Mouse (Mus musculus) heart, adult 11 months (tissue): Measurements from ENCODE around the gene Rps27l.

Source experiments
- DNase-seq: peaks from one replicate; pipeline ENCODE4 v3.0.0; 2022

The Rps27l gene

DNA sequence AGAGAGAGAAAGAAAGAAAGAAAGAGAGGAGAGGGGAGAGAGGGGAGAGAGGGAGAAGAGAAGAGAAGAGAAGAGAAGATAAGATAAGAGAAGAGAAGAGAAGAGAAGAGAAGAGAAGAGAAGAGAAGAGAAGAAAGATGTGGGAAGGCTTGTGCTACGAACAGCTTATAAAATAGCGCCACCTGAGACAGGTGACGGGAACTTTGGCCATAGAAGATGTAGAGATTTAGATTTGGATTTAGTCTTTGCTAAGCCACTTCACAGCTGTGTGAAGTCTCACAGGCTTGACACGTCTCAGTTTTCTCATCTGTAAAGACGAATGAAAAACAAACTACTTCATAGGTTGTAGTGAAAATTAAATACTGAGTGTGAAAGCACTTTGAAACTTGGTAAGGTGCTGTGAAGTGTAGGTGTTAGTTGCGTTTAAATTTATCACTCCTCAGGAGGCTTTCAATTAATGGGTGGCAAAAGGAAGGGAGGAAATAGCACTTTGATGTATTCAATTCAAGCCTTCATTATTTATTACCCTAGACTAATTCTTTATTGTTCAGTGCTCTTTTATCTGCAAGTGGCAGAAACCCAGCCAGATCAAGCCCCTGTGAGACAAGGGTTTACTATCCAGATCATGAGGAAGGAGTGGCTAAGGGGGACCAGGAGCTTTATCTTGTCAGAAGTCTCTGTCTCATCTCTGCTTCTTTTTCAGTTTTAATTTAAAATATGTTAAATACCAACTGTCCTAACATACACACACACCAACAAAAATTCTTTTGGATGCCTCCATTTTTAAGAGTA is 25.2 kb upstream of the Rps27l start:
- DNase-seq, result no peak

DNA sequence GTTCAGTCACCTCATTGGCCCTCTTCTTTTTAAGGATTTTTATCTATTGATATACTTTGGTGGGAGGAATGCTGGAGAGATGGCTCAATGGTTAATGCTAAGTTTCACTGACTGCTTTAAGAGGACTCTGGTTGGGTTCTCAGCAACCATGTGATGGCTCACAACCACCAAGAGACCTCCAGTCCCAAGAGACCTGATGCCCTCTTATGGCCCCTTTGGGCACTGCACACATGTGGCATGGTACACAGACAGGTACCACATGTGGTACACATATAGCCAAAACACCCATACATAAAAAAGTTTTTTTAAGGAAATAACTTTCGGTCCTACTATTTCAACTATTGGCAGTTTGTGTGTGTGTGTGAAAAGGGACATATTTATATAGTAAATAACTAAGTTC is 23.8 kb upstream of the Rps27l start:
- peak; percentile 88 for DNase-seq

DNA sequence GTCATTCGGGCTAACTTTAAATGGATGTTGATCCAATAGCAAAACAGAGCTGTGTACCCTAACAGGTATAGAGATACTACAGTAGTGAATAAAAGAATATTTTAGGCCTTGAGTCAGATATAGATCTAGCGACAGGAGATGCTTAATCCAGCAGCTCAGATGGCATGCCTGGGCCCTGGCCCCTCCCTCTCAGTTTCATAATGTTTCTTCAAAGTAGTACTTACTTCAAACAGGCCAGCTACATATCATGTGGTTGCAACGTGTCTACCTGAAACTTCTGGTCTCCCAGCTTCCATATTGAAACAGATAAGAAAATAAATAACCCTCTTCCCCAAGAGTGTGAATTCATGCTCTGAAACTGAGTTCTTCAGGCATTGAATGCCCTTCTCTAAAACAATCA is 20.0 kb upstream of the Rps27l start:
- DNase-seq, result peak; percentile 27

DNA sequence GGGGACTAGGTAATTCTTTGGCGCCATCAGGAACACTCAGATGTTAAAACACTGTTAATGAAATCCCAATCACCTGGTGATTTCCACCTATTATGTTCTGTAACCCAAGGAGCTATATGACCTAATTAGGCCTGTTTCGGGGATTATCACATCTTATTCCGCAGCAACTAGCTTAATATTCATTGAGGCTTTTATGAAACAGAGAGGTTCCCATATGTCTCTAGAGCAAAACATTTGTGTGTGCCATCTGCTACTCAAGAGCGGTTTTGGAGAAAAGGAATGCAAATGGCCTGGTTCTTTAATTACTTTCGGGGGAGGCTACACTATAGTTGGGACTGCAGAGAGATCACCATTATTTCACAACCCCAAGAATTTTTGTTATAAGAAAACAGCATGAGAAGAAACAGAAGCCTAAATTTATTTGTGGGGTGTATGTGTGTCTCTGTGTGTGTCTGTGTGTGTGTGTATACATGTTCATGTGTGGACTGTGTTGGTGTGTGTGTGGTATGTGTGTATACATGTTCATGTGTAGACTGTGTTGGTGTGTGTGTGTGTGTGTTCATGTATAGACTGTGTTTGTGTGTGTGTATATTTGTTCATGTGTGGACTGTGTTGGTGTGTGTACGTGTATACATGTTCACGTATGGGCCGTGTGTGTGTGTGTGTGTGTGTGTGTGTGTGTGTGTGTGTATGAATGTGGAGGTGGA is 18.0 kb upstream of the Rps27l start:
- peak; percentile 35 for DNase-seq

DNA sequence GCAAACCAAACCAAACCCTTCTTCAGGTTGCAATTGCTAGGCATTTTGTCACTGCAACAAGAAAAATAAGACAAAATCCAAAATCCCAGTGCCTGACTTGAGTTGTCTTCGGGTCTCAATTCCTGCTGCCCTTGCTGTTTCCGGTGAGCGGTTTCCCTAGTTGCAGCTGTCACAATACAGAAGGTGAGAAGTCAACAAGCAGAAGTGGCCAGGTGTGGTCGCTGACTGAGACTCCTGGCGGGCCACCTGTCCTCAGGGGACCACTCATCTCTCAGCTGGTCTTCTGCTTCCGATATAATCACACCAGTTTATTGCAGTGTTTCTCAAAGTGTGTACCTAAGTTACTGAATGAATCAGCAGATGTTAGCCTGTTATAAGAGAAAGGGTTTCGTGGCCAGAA is 15.5 kb upstream of the Rps27l start:
- peak; percentile 53 for DNase-seq

DNA sequence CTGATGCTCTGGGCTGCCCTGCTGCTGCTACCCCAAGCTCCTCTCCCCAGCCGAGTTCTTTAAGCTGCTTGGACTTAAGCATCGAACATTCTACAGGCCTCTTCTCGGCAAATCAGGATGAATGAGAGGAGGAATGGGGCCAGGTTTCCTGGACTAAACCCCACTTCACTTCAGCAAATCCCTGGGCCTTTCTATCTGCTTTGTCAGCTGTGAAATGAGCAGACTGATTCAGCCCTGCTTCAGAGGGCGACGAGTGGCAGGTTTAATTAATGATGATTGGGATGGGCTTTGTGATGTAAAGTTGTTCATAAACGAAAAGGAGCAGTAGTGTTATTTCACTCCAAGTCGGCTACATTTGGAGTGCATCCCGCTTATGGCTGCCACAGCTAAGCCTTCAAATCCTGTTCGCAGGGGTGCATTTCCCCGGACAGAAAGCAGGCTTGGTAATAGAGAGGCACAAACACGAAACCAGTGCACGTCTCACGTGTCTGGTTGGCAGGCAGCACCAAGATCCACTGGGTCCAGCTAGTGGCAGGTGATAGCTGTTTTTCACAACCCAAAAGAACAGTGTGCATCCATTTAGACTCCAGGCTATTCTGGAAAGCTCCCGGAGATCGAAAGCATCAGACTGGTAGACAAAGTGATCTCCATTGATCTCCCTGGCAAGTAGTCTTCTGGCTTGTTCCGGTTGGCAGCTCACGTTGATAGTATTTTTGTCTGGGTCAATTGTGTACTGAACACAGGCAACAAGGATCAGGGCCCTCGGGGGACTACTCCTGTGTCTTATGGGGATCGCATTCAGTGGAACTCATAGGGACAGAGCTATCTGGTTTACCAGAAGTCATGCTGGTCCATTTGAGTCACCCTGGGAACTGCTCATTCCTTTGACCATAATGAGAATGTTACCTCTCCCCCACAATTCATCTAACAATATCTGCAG is 11.7 kb upstream of the Rps27l start:
- peak; percentile 78 for DNase-seq

DNA sequence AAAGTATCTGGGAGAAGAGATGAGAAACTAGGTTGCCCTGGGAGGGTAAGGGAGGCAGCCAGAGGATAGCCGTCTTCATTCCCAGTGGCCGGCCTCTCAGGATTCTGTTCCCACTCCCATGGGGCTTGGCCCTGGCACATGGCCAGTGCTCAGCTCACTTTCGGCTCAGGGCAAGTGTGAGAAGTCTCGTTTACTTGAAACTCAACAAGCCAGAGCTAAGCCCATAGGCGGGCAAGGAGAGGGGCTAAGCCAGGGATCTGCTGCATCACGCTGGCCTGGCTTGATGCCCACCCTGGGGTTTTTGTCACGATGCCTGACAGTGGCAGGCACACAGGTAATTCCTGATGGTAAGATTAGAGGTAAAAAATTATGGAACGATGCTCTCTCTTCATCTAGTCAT is 8.4 kb upstream of the Rps27l start:
- peak; percentile 93 for DNase-seq

DNA sequence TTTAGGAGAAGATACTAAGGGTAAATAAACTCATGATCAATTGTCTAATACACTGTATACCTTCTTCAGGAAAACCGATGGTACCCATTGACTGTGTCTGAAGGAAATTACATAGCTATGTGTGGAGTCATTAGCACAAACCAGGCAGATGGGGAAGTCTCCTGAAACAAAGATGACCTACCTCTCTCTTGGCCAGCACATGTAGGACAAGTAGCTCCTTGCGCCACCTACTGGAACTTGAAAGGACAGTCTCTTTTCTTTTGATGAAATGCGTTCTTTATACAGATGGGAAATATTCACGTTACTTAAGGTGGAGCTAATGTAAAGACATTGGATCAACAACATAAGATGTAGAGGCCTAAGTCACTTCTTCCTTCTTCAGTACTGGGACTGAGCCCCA is 7.0 kb upstream of the Rps27l start:
- peak; percentile 82 for DNase-seq

DNA sequence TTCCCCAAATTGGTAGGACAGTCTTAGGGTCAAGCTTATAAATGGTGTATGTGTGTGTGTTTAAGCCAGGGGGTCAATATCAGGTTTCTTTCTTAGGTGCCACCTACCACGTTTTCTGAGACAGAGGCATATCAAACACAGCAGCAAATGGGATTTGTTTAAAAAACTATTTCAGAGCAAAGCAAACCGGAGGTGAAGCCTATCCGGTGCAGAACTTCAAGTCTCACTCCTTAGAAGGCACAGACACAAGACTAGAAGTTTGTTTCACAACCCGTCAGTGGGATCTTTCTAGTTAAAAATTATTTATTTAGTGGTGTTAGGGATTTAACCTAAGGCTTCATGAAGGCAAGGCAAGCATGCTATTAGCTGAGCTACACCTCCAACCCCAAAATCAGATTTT is 725 bp upstream of the Rps27l start:
- peak; percentile 58 for DNase-seq

DNA sequence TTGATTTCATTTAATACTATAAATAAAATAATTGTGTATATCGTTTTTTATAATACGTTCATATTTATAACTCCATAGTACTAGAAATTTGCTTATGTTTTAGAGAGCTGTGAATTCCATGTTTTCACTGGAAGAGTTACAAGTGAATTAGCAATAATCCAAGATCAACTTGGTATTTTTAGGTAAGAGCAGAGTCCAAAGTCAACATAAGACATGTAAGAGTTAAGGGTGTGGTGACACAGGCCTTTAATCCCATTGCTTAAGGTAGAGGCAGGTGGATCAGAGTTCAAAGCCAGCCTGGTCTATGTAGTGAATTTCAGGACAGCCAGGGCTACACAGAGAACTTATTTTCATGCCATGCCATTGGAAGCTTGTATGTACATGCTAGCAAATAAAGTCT is 2.6 kb downstream of the Rps27l start:
- DNase-seq, result peak; percentile 12

DNA sequence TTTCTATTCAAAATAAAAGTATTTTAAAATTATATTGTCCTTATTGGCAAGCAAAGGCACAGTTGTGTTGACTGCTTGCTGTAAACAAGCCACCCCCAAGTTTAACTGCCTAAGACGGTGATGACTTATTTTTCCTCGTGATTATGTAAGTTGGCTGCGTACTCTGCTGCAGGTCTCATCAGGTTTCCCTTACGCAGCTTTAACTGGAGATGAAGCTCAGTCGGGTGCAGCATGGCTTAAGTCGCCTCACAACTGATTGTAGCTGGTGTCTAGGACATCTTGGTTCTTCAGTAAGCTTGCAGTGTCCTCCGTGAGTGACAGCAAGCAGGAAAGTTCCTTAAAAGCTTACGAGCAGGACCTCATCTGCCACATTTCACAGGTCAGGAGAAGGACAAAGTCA is 6.4 kb downstream of the Rps27l start:
- DNase-seq, result peak; percentile 67

DNA sequence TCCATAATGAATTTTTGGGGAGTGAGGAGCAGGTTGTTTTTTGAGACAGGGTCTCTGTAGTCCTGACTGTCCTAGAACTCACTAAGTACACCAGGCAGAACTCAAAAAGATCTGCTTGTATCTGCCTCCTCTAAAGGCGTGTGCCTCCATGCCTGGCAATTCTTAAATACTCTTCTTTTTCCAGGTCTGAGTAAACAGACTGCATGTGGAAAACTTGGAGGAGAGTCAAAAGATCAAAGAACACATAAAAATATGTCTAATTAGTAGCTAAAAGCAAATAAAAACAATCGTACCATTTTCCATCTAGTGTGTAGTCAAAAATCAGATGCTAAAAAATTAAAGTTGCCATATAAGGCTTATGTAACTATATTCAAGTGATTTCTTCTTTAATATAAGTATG is 7.0 kb downstream of the Rps27l start:
- DNase-seq, result no peak

DNA sequence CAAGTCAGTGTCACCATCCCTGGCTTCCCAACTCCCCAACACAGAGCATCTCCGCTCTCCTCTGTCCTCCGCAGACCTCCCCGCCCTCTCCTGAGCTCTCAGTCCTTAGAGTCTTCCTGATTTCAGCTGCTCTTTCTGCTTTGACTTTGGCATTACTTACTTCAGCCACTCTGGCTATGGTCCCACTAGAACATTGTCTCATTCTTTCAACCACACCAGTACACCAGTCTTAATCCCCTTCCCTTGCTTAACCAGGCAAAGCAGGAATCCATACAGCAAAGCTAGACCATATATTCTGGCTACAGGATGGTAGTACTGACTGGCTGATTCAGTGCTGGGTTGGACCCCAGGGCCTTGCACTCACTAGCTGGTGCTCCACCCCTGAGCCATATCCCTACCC is 11.6 kb downstream of the Rps27l start:
- DNase-seq, result peak; percentile 61

DNA sequence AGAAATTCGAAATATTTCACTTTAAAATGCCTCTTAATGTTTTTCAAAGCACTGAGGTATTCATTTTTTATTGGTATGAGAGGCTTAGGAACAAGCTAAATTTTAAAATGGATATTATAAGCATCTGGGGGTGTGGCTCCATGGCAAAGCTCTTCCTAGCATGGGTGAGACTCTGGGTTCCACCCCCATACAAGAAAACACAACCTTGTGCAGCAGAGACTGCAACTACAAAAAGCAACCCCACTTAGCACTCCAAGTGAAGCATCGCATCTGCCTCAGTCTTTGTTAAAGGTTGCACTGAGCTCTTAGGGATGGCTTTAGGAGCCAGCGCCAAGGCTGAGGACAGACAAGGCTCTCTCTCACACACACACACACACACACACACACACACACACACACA is 15.6 kb downstream of the Rps27l start:
- peak; percentile 24 for DNase-seq

DNA sequence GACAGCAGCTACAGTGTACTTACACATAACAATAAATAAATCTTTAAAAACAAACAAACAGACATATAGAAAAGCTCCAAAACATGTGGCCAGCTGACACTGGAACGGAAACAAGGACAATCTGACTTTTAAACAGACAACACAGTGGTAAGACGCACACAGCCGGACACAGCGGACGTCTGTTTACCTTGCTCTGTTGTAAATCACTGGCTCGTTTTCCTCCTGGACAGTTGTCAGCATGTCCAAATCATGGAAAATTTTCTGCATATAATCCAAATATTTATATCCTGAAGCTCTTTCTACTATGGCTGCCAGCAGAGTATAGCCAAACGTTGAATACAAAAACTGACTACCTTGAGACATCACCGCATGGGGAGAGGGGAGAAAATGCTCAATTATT is 21.6 kb downstream of the Rps27l start:
- peak; percentile 23 for DNase-seq

DNA sequence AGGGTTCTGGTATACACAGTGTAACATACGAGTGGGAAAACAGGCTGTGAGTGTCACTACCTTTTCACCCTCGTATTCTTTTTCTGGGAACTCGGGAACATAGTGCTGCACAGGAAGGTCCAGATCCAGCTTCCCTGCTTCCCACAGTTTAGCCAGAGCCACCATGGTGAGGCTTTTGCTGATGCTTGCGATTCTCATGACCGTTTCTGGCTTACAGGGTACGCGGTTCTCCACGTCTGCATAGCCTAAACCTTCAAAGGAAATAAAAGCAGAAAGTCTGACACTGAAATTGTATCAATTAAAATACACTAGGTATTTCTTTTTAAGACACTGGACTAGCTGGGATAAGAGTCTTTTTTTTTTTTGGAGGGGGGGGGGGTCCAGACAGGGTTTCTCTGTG is 25.2 kb downstream of the Rps27l start:
- DNase-seq, result peak; percentile 61

DNA sequence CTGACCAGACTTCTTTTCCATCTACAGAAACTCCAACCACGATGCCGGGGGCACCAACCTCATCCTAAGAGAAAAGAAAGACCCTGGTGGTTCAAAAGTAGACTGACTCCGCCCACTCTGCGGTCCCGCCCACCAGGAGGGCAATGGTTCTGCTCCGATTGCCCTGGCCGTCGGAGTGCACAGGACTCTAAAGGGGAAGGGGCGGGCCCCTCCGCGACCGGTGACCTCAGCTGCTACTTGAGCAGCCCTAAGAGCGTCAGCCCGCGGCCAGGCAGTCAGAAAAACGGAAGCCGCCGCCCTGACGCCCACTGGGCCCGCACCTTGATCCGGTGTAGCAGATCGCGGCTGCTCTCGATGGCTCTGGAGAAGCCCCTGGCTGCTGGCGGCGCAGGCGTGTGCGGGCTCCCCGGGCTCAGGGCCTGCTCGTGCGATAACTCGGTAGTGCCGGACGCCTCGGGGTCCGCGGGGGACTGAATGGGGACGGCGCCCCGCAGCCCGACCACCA is 28.9 kb downstream of the Rps27l start:
- peak; percentile 99 for DNase-seq

DNA sequence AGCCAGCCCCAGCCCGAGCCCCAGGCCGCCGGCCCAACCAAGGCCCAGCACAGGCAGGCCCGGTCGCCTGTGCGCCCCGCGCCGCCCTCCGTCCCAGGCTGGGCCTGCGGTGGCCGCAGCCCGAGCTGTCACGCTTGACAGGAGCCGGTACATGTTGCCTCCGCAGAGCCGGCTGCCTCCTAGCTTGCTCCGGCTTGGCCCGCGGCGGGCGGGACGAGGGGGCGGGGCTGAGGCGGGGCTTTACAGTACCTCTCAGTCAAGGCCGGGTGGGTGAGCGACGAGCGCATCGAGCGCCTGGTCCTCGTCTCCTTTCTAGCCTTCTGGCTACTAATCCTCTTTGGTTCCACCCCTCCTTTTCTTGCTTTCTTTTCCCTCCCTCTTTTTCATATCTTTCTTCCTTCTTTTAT is 29.4 kb downstream of the Rps27l start, which contains the start of gene Lactb:
Lactb (minus strand) TSS at position 246 of the 407 bp plus-strand sequence.
- DNase-seq, result peak; percentile 99

DNA sequence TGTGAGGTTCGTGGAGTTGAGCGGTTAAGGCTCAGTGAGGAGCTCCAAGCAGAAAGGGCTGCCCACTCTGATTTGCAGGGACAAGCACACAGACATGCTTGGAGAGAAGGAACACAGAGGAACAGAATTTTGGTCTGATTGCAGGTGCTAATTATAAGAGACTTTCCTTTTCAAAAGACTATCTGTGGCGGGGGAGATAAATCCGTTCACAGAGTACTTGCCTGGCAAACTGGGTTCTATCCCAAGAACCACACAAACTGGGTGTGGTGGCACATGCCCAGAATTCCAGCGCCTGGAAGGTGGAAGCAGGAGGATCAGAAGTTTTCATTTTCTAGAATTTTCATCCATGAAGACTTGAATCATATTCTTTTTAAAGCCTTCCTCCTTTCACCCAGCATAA is 31.2 kb downstream of the Rps27l start:
- no peak for DNase-seq

DNA sequence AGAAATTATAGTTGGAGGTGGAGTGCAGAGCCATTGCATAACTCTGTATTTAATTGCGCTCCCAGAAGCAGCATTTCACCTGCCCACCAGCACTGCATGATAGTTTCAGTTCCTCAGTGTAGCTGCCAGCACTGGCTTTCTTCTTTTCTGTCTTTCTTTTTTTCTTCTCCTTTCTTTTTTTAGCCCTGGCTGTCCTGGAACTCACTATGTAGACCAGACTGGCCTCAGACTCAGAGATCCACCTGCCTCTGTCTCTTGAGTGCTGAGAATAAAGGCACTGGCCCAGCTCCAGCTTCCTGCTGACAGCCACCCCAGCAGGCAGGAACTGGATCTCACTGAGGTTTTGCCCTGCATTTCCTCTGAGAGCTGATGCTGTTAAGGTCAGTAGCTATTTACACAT is 32.1 kb downstream of the Rps27l start:
- peak; percentile 79 for DNase-seq

DNA sequence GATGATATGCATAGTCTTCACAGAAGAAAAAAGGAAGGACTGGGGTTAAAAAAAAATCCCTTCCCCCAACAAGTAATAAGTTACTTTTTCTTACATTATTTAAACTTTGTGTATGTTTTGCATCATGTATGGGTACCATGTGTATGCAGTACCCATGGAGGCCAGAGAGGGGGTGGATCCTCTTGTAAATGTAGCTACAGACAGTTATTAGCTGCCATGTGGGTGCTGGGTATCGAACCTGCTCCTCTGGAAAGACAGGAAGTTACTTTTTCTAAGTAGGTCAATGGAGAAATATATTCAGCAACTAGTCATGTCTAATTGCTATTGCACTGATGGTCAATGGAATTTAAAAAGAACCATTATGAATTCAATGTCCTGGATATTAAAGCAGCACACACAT is 32.6 kb downstream of the Rps27l start:
- no peak for DNase-seq

DNA sequence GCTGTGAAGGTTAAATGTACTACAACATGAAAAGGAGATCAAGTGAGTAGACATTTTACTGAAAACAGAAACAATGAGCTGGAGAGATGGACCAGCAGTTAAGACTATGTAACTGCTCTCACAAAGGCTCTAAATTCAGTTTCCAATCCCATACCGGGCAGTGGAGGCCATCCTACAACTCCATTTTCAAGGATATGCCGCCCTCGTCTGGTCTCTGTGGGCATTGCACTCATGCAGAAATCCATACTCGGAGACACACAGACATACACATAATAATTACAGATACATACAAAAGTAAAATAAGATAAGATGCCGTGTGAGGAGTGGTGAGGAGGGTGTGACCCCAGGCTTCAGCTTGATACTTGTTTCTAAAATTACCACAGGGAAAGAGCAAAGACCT is 34.6 kb downstream of the Rps27l start:
- no peak for DNase-seq

DNA sequence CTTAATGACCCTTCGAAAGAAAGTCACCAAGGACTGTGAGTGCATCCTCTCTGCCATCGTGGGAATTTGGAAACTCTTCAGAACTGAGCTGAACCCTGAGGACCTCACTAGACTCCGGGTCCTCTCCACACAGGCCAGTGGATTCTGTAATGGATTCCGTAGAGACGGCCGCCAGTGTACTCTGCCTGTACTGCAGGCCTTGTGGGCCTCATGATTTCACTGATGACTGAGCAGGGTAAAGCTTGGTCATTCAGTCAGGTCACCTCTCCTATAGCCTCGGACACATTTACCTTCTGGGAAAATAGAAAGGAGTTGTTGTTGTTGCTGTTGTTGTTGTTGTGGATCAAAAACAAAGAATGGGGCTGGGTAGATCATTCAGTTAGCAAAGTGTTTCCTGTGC is 36.2 kb downstream of the Rps27l start:
- DNase-seq, result no peak
